Mouse (Mus musculus) testis, adult 2 months (tissue): Measurements from ENCODE around the gene Smarcc2. TPM values are rescaled to one million over a fixed set of nuclear protein-coding genes. Genes with fewer than 3 reads are reported as not detected.

Experiments
- H3K27ac ChIP-seq: fragments of 200-500 bp; 2 replicates; pipeline ENCODE4 v1.5.1; 2012; ENCODE audit warnings: low read depth, low read length; ENCODE audit not compliant: control insufficient read depth, insufficient read depth
- H3K27me3 ChIP-seq: fragments of 200-500 bp; 2 replicates; pipeline ENCODE4 v1.6.1; 2012; ENCODE audit warnings: mild to moderate bottlenecking, low read length, moderate library complexity; ENCODE audit not compliant: control insufficient read depth, insufficient read depth
- H3K36me3 ChIP-seq: fragments of 200-500 bp; 2 replicates; pipeline ENCODE4 v1.6.1; 2012; ENCODE audit warnings: mild to moderate bottlenecking, low read length; ENCODE audit not compliant: control insufficient read depth, insufficient read depth
- H3K4me1 ChIP-seq: fragments of 200-500 bp; 2 replicates; pipeline ENCODE4 v1.6.1; 2012; ENCODE audit warnings: low read length; ENCODE audit not compliant: control insufficient read depth, insufficient read depth
- H3K4me3 ChIP-seq: fragments of 200-500 bp; 2 replicates; pipeline ENCODE4 v1.5.1; 2012; ENCODE audit warnings: low read depth, mild to moderate bottlenecking, low read length, moderate library complexity, mixed read lengths; ENCODE audit not compliant: control insufficient read depth
- CTCF ChIP-seq: fragments of 200-500 bp; IDR thresholded peaks from 2 replicates; pipeline ENCODE4 v1.5.1; 2012; ENCODE audit warnings: low read depth, mild to moderate bottlenecking, inconsistent platforms, low read length, moderate library complexity; ENCODE audit not compliant: control insufficient read depth, insufficient read depth, insufficient replicate concordance
- POLR2A ChIP-seq: fragments of 200-500 bp; IDR thresholded peaks from 2 replicates; pipeline ENCODE4 v1.6.1; 2012; ENCODE audit warnings: low read depth, mild to moderate bottlenecking, inconsistent platforms, low read length, moderate library complexity; ENCODE audit not compliant: control insufficient read depth
- polyA plus RNA-seq: library from polyadenylated mRNA; depleted of rRNA; stranded (reverse); fragments of >200 nt; gene quantifications from 2 replicates; pipeline ENCODE4 v1.2.3, GENCODE M21; 2012

Gene Smarcc2
- polyA plus RNA-seq, 1 experiment: 138 TPM

DNA sequence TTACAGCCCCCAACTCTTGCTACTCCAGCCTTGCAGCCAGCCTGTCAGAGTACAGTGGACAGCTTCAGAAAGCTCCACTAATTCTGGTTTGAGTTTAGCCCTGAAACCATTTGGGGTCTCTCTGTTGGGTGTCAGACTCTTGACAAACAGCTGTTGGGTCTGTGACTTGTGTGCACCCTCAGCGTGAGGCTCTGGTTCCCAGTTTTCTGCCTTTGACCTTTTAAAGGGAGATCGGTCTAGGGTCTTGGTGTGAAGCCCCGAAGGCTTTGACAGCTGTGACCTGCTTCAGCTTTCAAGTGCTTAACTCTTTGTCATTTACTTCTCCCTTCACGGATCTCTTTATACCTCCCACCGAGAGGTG is 1.2 kb downstream of the Smarcc2 start:
- Histone ChIP-seq H3K4me1 (peaks cover 7% of the 10 kb centered on the region), H3K27me3 (no peaks in the 10 kb centered on the region), H3K4me3 (peak overlapping the region; percentile 4), H3K36me3 (peaks cover 2% of the 10 kb centered on the region), H3K27ac (no peak overlapping the region)
- no peak for TF ChIP-seq CTCF
- TF ChIP-seq POLR2A: no peak

DNA sequence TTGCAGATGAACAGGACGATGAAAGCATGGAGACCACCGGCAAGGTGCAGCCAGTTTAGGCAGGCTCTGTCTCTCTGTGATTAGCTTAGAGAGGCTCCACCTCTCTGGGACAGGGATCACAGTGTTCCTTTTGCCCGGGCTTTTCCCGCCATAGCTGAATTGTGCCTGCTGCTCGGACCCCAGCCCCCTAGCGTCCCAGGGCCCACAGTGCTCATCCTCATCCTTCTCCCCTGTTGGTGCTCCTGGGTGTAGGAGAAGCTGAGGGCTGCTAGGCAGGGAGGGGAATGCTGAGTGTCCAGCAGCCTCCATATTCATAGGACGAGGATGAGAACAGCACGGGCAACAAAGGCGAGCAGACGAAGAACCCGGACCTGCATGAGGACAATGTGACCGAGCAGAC is 15.3 kb downstream of the Smarcc2 start:
- no peak overlapping the region for H3K27ac ChIP-seq
- H3K4me1 ChIP-seq: no peaks in the 10 kb centered on the region
- H3K36me3 ChIP-seq: peaks cover 9% of the 10 kb centered on the region
- H3K4me3 ChIP-seq: no peak overlapping the region
- no peak for TF ChIP-seq POLR2A
- H3K27me3 ChIP-seq: no peaks in the 10 kb centered on the region

DNA sequence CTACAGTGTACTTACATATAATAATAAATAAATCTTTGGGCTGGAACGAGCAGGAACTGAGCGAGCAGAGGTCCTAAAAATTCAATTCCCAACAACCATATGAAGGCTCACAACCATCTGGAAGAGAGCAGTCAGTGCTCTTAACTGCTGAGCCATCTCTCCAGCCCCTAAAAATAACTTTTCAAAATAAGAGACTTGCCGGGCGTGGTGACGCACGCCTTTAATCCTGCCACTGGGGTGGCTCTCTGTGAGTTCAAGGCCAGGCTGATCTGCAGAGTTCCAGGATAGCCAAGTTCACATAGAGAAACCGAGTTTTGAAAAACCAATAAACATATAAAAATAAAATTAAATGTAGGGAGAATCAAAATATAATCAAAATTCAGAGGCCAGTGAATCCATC is 27.3 kb downstream of the Smarcc2 start:
- TF ChIP-seq CTCF (no peak), POLR2A (no peak)
- Histone ChIP-seq H3K4me3 (no peak overlapping the region), H3K27me3 (no peaks in the 10 kb centered on the region), H3K4me1 (no peaks in the 10 kb centered on the region), H3K27ac (no peak overlapping the region), H3K36me3 (peaks cover 2% of the 10 kb centered on the region)

DNA sequence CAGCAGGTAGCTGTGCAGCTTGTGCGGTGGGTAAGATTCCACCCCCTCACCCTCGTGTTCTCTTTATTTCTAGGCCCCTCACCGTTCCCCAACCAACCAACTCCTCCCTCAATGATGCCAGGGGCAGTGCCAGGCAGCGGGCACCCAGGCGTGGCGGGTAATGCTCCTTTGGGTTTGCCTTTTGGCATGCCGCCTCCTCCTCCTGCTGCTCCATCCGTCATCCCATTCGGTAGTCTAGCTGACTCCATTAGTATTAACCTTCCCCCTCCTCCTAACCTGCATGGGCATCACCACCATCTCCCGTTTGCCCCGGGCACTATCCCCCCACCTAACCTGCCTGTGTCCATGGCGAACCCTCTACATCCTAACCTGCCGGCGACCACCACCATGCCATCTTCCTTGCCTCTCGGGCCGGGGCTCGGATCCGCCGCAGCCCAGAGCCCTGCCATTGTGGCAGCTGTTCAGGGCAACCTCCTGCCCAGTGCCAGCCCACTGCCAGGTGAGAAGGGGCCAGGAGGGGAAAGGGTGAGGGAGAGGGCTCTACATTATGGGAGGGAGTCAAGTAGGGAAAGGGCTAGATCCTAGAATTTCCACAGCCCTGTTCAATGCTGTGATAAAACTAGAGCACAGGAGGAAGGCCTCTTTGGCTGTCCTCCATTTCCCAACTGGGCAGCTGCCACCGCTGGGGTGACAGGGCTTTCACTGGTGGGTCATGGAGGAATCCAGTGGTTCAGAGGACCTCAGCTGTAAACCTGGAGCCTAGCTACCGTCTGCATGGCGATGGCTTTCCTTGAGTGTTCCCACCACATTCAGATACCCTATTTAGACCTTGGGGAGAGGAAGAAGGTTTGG is 29.0 kb downstream of the Smarcc2 start:
- Histone ChIP-seq H3K27me3 (no peaks in the 10 kb centered on the region), H3K27ac (no peak overlapping the region), H3K36me3 (peaks cover 2% of the 10 kb centered on the region), H3K4me1 (peaks cover 7% of the 10 kb centered on the region), H3K4me3 (no peak overlapping the region)
- no peak for TF ChIP-seq POLR2A
- no peak for TF ChIP-seq CTCF

DNA sequence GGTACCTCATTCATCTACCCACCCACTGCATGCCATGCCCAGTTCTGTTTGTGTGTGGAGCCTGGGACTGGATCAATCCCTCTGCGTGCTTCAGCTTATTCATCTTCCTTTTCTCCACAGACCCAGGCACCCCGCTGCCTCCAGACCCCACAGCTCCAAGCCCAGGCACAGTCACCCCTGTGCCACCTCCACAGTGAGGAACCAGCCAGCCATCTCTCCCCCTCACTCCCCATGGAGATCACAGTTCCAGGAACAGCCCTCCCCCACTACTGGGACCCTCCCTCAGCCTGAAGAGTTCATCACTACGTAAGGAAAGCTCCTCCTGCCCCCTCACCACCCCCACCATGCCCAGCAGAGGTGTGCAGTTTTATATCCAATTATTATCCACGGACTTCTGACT is 29.7 kb downstream of the Smarcc2 start:
- TF ChIP-seq POLR2A (no peak), CTCF (no peak)
- no peaks in the 10 kb centered on the region for H3K27me3 ChIP-seq
- no peak overlapping the region for H3K27ac ChIP-seq
- H3K36me3 ChIP-seq: peaks cover 2% of the 10 kb centered on the region
- no peak overlapping the region for H3K4me3 ChIP-seq
- peaks cover 8% of the 10 kb centered on the region for H3K4me1 ChIP-seq

DNA sequence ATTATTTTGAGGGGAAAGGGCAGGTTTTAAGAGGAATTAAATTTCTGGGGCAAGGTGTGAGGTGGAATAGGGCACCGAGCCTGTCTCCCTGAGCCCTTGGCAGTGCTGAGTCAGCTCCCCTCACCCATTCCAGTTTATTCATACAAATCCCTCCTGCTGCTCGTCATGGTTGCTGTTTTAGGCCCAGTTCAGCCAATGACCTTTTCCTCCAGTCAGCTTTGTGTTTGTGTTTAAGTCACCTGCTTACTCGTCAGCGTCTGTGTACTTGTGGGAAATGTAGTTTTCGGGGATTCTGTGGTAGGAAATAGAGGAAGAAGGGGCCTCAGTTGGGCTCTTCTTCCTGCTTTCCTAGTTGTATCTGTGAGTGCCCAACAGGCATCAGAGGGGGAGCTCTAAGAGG is 30.3 kb downstream of the Smarcc2 start:
- H3K27me3 ChIP-seq: no peaks in the 10 kb centered on the region
- TF ChIP-seq CTCF (no peak), POLR2A (no peak)
- H3K4me1 ChIP-seq: peaks cover 9% of the 10 kb centered on the region
- H3K27ac ChIP-seq: no peak overlapping the region
- H3K4me3 ChIP-seq: no peak overlapping the region
- peaks cover 2% of the 10 kb centered on the region for H3K36me3 ChIP-seq

DNA sequence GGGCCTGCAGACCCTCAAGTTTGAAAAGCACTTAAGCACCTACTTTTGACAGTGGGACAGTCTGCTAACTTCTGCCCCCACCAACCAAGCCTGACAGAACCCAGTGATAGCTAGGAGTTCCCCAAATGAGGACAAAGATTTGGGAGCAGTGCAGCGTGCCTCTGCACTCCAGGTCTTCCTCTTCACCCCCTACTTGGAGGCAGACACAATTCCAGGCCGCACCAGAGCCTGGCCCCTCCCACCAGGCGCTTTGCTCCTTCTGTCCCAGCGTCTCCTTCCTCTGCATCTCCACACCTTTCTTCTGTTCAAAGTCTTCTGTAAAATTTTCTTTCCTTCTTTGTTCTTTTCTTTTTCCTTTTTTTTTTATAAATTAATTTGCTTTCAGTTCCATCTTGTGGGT is 30.7 kb downstream of the Smarcc2 start:
- TF ChIP-seq POLR2A (no peak), CTCF (no peak)
- Histone ChIP-seq H3K4me3 (no peak overlapping the region), H3K36me3 (peaks cover 2% of the 10 kb centered on the region), H3K27me3 (no peaks in the 10 kb centered on the region), H3K4me1 (peaks cover 13% of the 10 kb centered on the region), H3K27ac (no peak overlapping the region)
